Mouse (Mus musculus): ENCODE results near the gene Lrrc23. TPM values are rescaled to one million over a fixed set of nuclear protein-coding genes. Genes with fewer than 3 reads are reported as not detected.

Gene Lrrc23
- 112 TPM for polyA plus RNA-seq (2014; fragmentation: Illumina TruSeq; extraction: RNeasy Lipid Tissue Mini Kit (QIAGEN cat#74804); ENCODE audit: low read depth, low replicate concordance)

DNA sequence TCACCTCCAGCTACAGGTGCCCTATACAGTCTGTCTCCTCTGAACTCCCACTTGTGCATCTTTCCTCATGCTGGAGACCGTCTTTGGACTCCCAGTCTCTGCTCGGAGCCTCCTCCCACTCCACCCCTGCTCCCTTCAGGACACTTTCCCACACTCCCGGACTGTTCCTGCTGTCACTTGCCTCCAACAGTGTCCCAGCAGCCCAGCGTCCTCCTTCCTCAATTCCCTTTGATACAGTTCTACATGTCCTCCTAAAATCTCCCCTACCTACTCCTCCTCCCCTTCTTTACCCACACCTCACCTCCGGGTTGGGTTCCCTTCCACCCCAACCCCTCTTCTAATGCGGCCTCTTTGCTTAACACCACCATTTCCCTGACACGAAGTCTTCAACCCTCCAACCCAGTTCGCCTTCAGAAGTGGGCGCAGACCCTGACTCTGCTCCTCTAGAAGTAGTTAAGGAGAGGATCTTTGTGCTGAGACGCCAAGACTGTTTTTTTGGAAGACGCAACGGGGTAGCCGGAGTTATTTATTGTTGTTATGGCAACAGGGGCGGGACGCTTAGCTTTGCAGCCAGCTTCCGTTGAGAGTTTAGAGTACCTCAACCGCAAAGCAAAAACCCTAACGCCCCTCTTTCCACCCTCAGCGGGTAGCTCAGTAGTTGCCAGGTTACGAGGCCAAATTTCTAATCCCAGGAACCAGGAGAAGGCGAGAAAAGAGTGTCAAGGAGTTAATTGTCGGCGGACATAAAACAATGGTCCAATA is at the start of gene Lrrc23:
TSS of gene Lrrc23 (minus strand) at position 506 of the 762 bp plus-strand sequence.

DNA sequence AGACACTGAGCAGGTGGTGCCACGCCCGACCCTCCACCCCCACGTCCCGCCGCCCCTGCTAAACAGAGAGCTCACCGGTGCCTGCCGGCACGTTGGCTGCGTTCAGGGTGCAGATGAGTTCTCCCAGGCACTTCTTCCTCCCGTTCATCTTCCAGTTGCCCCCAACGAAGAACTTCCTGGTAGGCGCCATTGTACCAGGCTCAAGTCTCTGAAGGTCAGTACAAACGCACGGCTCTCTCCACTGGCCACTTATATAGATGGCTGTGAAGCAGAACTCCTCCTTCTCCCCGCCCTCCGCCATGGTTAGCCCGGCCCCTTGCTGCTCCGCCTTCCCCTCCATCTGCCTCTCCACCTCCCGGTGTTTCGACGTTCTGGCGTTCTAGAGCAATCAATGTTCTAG is 34.4 kb upstream of the Lrrc23 start, which contains the start of gene Tpi1:
TSS of gene Tpi1 (minus strand) at position 364 of the 400 bp plus-strand sequence.

DNA sequence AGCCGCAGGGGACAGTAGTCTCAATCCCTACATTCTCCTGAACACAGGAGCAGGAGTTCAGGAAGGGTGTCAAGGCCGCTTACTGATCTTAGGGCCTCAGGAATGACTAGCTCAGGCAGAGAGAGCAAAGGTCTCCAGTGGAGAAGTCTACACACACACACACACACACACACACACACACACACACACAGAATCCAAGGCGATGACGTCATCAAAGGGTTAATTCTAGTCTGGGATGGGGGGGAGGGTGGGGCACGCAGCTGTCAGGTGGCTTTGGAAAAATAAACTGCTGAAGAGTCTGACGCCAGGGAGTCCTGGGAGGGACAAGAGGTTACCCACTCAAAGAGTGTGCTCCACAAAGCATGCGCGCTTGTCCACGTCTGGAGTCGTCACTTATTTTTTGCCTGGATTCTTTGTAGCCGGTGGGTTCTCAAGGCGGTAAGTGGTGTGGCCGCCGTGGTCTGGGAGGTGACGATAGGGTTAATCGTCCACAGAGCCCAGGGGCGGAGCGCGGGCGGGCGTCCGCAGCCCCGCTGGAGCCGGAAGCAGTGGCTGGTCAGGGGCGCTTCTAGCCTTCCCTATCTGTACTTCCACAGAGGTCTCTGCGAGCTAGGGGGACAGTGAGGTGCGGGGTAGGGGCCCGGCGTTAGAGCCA is 29.0 kb upstream of the Lrrc23 start, which contains the start of gene Spsb2:
TSS of gene Spsb2 (plus strand) at position 304 of the 655 bp plus-strand sequence.

DNA sequence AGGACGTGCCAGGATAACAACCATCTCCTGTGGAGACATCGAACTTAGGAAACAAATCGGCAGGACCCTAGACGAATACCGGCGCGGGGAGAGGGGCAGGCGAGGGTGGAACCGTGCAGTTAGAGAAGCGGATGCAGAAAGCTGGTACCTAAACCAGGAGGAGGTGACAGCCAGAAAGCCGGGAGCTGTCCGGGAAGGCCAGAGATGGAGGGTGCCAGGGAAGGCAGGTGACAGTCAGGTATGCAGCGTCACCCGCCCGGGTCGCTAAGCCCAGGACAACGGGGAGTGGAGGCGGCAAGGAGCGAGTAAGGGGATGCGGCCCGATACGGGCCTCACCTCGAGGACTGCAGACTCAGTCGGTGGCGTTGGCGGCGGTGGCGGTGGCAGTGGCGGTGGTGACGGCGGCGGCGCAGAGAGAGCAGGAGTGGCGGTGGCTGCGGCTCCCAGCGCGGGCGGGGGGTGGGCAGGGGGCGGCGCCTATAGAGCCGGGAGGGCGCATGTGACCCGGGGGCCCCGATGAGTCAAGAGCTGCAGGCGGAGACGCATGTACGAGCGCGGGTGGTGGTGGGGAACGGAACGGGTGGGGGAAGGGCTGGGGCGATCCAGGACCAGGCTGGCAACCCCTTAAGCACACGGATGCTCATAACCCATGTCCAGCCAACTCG is 10.3 kb downstream of the Lrrc23 start, which contains the start of gene Eno2:
TSS of gene Eno2 (minus strand) at position 573 of the 665 bp plus-strand sequence.

DNA sequence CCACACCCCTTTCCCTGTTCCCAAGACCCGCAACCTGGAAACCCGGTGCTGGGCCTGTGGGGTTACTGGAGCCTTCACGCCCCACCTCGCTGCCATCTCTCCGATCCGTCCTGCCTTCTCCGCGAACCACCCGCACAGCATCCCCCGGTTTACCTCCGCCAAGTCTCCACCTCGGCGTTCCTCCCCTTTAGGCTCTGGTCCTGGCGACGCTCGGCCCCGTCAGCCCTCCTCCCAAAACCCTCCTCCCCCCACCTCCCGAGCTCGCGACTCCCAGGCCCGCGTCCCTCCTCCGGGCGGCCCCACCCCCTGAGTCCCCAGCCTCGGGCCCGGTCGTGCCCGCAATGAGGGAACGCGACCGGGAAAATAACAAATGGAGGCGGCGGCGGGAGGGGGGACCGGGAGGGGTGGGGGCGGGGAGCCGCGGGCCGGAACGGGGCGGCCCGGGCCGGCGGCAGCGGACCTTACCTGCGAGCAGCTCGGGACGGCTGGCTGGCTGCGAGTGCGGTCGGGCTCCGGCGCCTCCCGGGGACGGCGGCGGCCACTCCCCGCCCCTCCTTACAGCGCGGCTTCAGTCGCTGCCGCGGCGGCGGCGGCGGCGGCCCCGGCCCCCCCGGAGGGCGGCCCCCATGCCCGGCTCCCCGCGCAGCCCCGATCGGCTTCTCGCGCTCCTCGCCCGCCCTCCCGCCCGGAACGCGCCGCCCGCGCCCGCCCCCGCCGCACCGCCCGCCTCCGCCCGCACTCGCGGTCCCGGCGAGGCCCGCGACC is 23.5 kb downstream of the Lrrc23 start, which contains the start of the genes Gm45234 and Atn1:
TSS of gene Gm45234 (minus strand) at position 191 of the 765 bp plus-strand sequence.
TSS of gene Atn1 (minus strand) at position 694 of the 765 bp plus-strand sequence.

DNA sequence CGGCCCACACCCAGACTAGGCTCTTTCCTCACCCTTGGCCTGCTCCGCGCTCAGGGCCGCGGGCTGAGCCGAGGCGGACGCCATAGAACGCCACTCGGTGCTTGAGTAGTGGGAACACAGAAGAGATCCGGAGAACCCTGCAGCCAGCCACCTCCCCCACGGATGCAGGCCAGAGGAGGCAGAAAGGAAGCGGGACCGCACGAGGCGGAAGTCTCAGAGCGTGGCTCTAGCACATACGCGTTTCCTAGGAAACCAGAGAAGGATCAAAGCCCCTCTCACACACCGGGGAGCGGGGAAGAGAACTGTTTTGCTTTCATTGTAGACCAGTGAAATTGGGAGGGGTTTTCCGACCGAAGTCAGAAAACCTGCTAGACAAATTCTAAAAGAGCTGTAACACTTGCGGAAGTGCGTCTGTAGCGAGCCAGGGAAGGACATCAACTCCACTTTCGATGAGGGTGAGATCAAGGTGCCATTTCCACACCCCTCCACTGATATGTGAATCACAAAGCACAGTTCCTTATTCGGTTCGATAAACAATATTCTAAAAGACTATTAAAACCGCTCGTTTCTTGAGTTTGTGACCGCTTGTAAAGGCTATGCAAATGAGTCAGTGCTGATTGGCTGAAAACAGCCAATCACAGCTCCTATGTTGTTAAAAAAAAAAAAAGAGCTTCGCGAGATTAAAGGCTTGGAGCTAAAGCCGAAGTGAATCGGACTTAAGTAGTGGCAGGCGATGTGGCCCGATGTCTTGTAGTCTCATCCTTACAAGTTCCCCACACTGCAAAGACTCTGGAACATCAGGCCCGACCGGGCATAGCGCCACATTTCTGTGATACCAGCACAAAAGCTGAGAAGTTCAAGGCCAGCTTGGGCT is 38.4 kb downstream of the Lrrc23 start, which contains the start of gene Grcc10:
TSS of gene Grcc10 (minus strand) at position 487 of the 874 bp plus-strand sequence.

DNA sequence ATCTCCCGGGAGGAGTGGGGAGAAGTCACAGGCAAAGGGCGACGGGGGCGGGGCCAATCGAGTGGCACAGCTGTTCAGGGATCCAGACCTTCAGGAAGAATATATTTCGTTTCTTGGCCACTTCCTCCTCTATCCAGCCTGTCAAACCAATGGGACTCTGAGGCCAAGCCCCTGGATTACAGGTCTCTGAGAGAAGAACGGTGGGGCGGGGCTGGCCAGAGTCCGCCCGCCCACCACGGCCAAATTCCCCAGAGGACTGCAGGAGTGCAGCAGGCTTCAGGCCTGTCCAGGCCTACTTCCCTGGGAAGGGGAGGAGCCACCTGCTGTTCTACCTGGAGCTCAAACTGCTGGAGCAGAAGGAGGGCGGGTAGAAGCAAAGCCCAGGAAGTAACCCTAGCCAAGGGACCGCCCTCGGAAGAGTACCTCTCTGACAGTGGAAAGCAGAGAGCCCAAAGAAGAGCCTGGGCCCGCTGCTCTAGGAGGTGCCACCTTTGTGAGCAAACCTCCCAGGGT is 41.0 kb downstream of the Lrrc23 start, which contains the start of gene Ptpn6:
TSS of gene Ptpn6 (minus strand) at position 204 of the 513 bp plus-strand sequence.

Other genes starting within 250 kb of the Lrrc23 start
- gene C1s1, start 237.4 kb downstream of the Lrrc23 start, polyA plus RNA-seq (2014; fragmentation: Illumina TruSeq; extraction: RNeasy Lipid Tissue Mini Kit (QIAGEN cat#74804); ENCODE audit: low read depth, low replicate concordance), result 18.5 TPM
- not detected for gene C1rb, start 209.4 kb downstream of the Lrrc23 start, polyA plus RNA-seq (2014; fragmentation: Illumina TruSeq; extraction: RNeasy Lipid Tissue Mini Kit (QIAGEN cat#74804); ENCODE audit: low read depth, low replicate concordance)
- gene C1s2, start 143.6 kb downstream of the Lrrc23 start, polyA plus RNA-seq (2014; fragmentation: Illumina TruSeq; extraction: RNeasy Lipid Tissue Mini Kit (QIAGEN cat#74804); ENCODE audit: low read depth, low replicate concordance), result 0.87 TPM
- gene Lpcat3, start 116.7 kb downstream of the Lrrc23 start, polyA plus RNA-seq (2014; fragmentation: Illumina TruSeq; extraction: RNeasy Lipid Tissue Mini Kit (QIAGEN cat#74804); ENCODE audit: low read depth, low replicate concordance), result 102 TPM
- gene Emg1, start 67.5 kb downstream of the Lrrc23 start, polyA plus RNA-seq (2014; fragmentation: Illumina TruSeq; extraction: RNeasy Lipid Tissue Mini Kit (QIAGEN cat#74804); ENCODE audit: low read depth, low replicate concordance), result 15.1 TPM
- 13.8 TPM for gene Phb2, start 67.4 kb downstream of the Lrrc23 start, polyA plus RNA-seq (2014; fragmentation: Illumina TruSeq; extraction: RNeasy Lipid Tissue Mini Kit (QIAGEN cat#74804); ENCODE audit: low read depth, low replicate concordance)
- gene Ptpn6, start 41.0 kb downstream of the Lrrc23 start, polyA plus RNA-seq (2014; fragmentation: Illumina TruSeq; extraction: RNeasy Lipid Tissue Mini Kit (QIAGEN cat#74804); ENCODE audit: low read depth, low replicate concordance), result 0.21 TPM
- 9.6 TPM for gene Grcc10, start 38.4 kb downstream of the Lrrc23 start, polyA plus RNA-seq (2014; fragmentation: Illumina TruSeq; extraction: RNeasy Lipid Tissue Mini Kit (QIAGEN cat#74804); ENCODE audit: low read depth, low replicate concordance)
- gene Gm45234, start 23.7 kb downstream of the Lrrc23 start, polyA plus RNA-seq (2014; fragmentation: Illumina TruSeq; extraction: RNeasy Lipid Tissue Mini Kit (QIAGEN cat#74804); ENCODE audit: low read depth, low replicate concordance), result not detected
- gene Atn1, start 23.2 kb downstream of the Lrrc23 start, polyA plus RNA-seq (2014; fragmentation: Illumina TruSeq; extraction: RNeasy Lipid Tissue Mini Kit (QIAGEN cat#74804); ENCODE audit: low read depth, low replicate concordance), result 0.17 TPM
- 0.08 TPM for gene Eno2, start 10.1 kb downstream of the Lrrc23 start, polyA plus RNA-seq (2014; fragmentation: Illumina TruSeq; extraction: RNeasy Lipid Tissue Mini Kit (QIAGEN cat#74804); ENCODE audit: low read depth, low replicate concordance)
- 0.45 TPM for gene Spsb2, start 28.9 kb upstream of the Lrrc23 start, polyA plus RNA-seq (2014; fragmentation: Illumina TruSeq; extraction: RNeasy Lipid Tissue Mini Kit (QIAGEN cat#74804); ENCODE audit: low read depth, low replicate concordance)
- 41.8 TPM for gene Tpi1, start 34.6 kb upstream of the Lrrc23 start, polyA plus RNA-seq (2014; fragmentation: Illumina TruSeq; extraction: RNeasy Lipid Tissue Mini Kit (QIAGEN cat#74804); ENCODE audit: low read depth, low replicate concordance)
- 18.4 TPM for gene Usp5, start 49.8 kb upstream of the Lrrc23 start, polyA plus RNA-seq (2014; fragmentation: Illumina TruSeq; extraction: RNeasy Lipid Tissue Mini Kit (QIAGEN cat#74804); ENCODE audit: low read depth, low replicate concordance)
- 62.1 TPM for gene Cdca3, start 49.8 kb upstream of the Lrrc23 start, polyA plus RNA-seq (2014; fragmentation: Illumina TruSeq; extraction: RNeasy Lipid Tissue Mini Kit (QIAGEN cat#74804); ENCODE audit: low read depth, low replicate concordance)
- gene Gnb3, start 60.5 kb upstream of the Lrrc23 start, polyA plus RNA-seq (2014; fragmentation: Illumina TruSeq; extraction: RNeasy Lipid Tissue Mini Kit (QIAGEN cat#74804); ENCODE audit: low read depth, low replicate concordance), result not detected
- gene P3h3, start 78.0 kb upstream of the Lrrc23 start, polyA plus RNA-seq (2014; fragmentation: Illumina TruSeq; extraction: RNeasy Lipid Tissue Mini Kit (QIAGEN cat#74804); ENCODE audit: low read depth, low replicate concordance), result not detected
- 0.39 TPM for gene Gpr162, start 84.3 kb upstream of the Lrrc23 start, polyA plus RNA-seq (2014; fragmentation: Illumina TruSeq; extraction: RNeasy Lipid Tissue Mini Kit (QIAGEN cat#74804); ENCODE audit: low read depth, low replicate concordance)
- gene Cd4, start 108.5 kb upstream of the Lrrc23 start, polyA plus RNA-seq (2014; fragmentation: Illumina TruSeq; extraction: RNeasy Lipid Tissue Mini Kit (QIAGEN cat#74804); ENCODE audit: low read depth, low replicate concordance), result 0.28 TPM
- gene Lag3, start 132.0 kb upstream of the Lrrc23 start, polyA plus RNA-seq (2014; fragmentation: Illumina TruSeq; extraction: RNeasy Lipid Tissue Mini Kit (QIAGEN cat#74804); ENCODE audit: low read depth, low replicate concordance), result not detected
- 19.0 TPM for gene Ptms, start 140.4 kb upstream of the Lrrc23 start, polyA plus RNA-seq (2014; fragmentation: Illumina TruSeq; extraction: RNeasy Lipid Tissue Mini Kit (QIAGEN cat#74804); ENCODE audit: low read depth, low replicate concordance)
- gene Mlf2, start 151.7 kb upstream of the Lrrc23 start, polyA plus RNA-seq (2014; fragmentation: Illumina TruSeq; extraction: RNeasy Lipid Tissue Mini Kit (QIAGEN cat#74804); ENCODE audit: low read depth, low replicate concordance), result 2.7 TPM
- 36.9 TPM for gene Cops7a, start 185.8 kb upstream of the Lrrc23 start, polyA plus RNA-seq (2014; fragmentation: Illumina TruSeq; extraction: RNeasy Lipid Tissue Mini Kit (QIAGEN cat#74804); ENCODE audit: low read depth, low replicate concordance)
- gene Pianp, start 217.0 kb upstream of the Lrrc23 start, polyA plus RNA-seq (2014; fragmentation: Illumina TruSeq; extraction: RNeasy Lipid Tissue Mini Kit (QIAGEN cat#74804); ENCODE audit: low read depth, low replicate concordance), result not detected
- gene Zfp384, start 229.4 kb upstream of the Lrrc23 start, polyA plus RNA-seq (2014; fragmentation: Illumina TruSeq; extraction: RNeasy Lipid Tissue Mini Kit (QIAGEN cat#74804); ENCODE audit: low read depth, low replicate concordance), result 25.2 TPM